Mouse (Mus musculus) liver, embryonic 14.5 days (tissue): ENCODE measurements around the gene Slc25a39.
A peak's percentile ranks its signal among the peaks of the same experiment; 100 is the strongest.

Source experiments
- CTCF ChIP-seq: IDR thresholded peaks from 2 replicates; pipeline ENCODE4 v1.5.1; 2016; ENCODE audit warnings: antibody characterized with exemption, low read depth, control low read depth
- EP300 ChIP-seq: IDR thresholded peaks from 2 replicates; pipeline ENCODE4 v1.6.1; 2016; ENCODE audit warnings: antibody characterized with exemption, low read depth

- no peak for TF ChIP-seq EP300
- peak; percentile 73 for TF ChIP-seq CTCF
Observed at GRCm38 (mm10) chr11:102455740-102456396, 48.1 kb upstream of the Slc25a39 start.
